ENCODE assay signal across 8 mouse cellular contexts in the genomic region with DNA sequence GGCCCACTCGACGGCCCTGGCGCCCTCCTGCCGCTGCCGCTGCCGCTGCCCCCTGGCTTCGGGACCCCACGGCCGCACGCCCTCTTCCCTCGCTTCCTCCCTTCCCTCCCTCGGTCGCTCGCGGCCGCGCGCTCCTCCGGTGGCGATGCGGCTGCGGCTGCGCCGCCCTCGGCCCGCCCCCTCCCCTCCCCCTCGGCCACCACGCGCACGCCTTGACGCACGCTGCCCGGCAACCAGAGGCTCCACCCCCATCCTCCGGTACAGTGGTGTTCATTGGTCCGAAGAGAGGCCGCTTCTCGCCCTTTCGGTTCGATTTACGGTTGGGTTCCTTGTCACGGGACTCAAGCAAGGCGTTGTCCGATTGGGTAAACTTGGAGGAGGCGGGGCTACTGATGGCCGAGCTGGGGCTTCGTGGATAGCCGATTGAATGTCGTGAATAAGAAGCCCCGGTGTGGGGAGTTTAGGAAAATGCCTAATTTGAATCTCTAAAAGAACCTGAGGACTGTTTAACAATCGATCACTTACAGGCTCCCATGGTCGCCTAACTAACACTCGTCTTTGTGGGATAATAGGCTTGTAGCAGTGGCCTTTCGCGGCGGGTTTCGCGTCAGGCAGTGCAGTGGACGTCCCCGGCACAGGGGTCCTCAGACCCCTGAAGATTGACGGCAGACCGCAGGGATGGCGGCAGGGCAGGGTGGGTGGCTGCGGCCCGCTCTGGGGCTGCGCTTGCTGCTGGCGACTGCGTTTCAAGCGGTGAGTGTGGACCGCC. TPM values are rescaled to one million over a fixed set of nuclear protein-coding genes. Genes with fewer than 3 reads are reported as not detected.
DNase-seq lines count a peak whose midpoint lies in the region; ATAC-seq lines count a peak whose summit lies in the region.

A gene (minus strand): TSS at position 135 of the 769 bp plus-strand sequence.
A gene (plus strand): TSS at position 258 of the 769 bp plus-strand sequence.

- peaks cover 38% of the 10 kb centered on the region for H3K4me1 ChIP-seq in hindbrain, embryonic 15.5 days (replicated peaks)

- H3K9me3 ChIP-seq in hindbrain, embryonic 15.5 days = no peaks in the 10 kb centered on the region

- peak within 1 kb of the TSS; percentile 98 for H3K27ac ChIP-seq in hindbrain, embryonic 15.5 days (replicated peaks)

- H3K9ac ChIP-seq in hindbrain, embryonic 15.5 days = peak within 1 kb of the TSS; percentile 96

- DNase-seq in T-cell, adult 2 months (ENCODE audit: low spot score) = peak; percentile 99
- peak; percentile 96 to 97 for DNase-seq in cerebellum, postnatal 36 days
- DNase-seq in frontal cortex, postnatal 36 days (ENCODE audit: low spot score in 2 of 2) = peak; percentile 96 to 98
- peak; percentile 99 for DNase-seq in left cerebral cortex, adult 11 months (ENCODE audit: low spot score)
- DNase-seq in lung, postnatal 4 days = peak; percentile 97 to 99
- peak; percentile 99 for DNase-seq in retina, postnatal 7 days (ENCODE audit: low read depth, low spot score)
- DNase-seq in urinary bladder, adult 2 months (ENCODE audit: low spot score) = peak; percentile 90

- peak; percentile 98 for ATAC-seq in hindbrain, embryonic 15.5 days (ENCODE audit: low FRiP score, low read depth)

- no peaks in the 10 kb centered on the region for H3K36me3 ChIP-seq in hindbrain, embryonic 15.5 days

- no peaks in the 10 kb centered on the region for H3K27me3 ChIP-seq in hindbrain, embryonic 15.5 days

- peak within 1 kb of the TSS; percentile 81 for H3K4me3 ChIP-seq in hindbrain, embryonic 15.5 days

- under 1% methylated on average over 67 of the region's 69 CpGs for WGBS in hindbrain, embryonic 15.5 days

- H3K4me2 ChIP-seq in hindbrain, embryonic 15.5 days = peak within 1 kb of the TSS; percentile 68

RNA-seq across cellular contexts. Expression of the first gene that starts in this region (rescaled TPM):
- 14.4 and 14.6 TPM in 2 replicates for polyA plus RNA-seq in hindbrain, embryonic 15.5 days (2015; fragmentation: Nextera tagmentation; extraction: Ambion mirVana)
- 9.8 and 11.5 TPM in 2 replicates for polyA plus RNA-seq in urinary bladder, adult 2 months (2012; rRNA removed)

RNA-seq across cellular contexts. Expression of the second gene that starts in this region (rescaled TPM):
- 541 and 556 TPM in 2 replicates for polyA plus RNA-seq in hindbrain, embryonic 15.5 days (2015; fragmentation: Nextera tagmentation; extraction: Ambion mirVana)
- polyA plus RNA-seq in urinary bladder, adult 2 months (2012; rRNA removed) = 422 and 491 TPM in 2 replicates

Comparison
In these comparisons a context has a peak if more than half of its experiments do, and no peak if none do; other contexts are left out.
1. Peak in every context shown above with its lines: DNase-seq, ATAC-seq, H3K4me3 ChIP-seq and H3K27ac ChIP-seq.